Mouse (Mus musculus) liver, adult 2 months (tissue): ENCODE measurements around the gene Tor4a.

Experiments
- CTCF ChIP-seq: fragments of 200-500 bp; IDR thresholded peaks from 2 replicates; pipeline ENCODE4 v1.5.1; 2011; ENCODE audit warnings: low read depth, low read length, control low read depth
- POLR2A ChIP-seq: fragments of 200-500 bp; IDR thresholded peaks from 2 replicates; pipeline ENCODE4 v1.6.1; 2011; ENCODE audit warnings: low read length, control low read depth; ENCODE audit not compliant: insufficient read depth; ENCODE audit errors: extremely low read depth

GRCm38 (mm10) chr2:25195211-25196156, 1.2 kb downstream of the Tor4a start:
- no peak for TF ChIP-seq CTCF
- TF ChIP-seq POLR2A, result no peak
